Mouse (Mus musculus) natural killer cell, adult 2 months (primary cell): ENCODE data around the gene Ano9.

ENCODE experiments used
- DNase-seq, 2 experiments: peaks; one replicate each; pipeline ENCODE4 v3.0.0; 2022; ENCODE audit warnings: low spot score in 2 of 2

The Ano9 gene

DNA sequence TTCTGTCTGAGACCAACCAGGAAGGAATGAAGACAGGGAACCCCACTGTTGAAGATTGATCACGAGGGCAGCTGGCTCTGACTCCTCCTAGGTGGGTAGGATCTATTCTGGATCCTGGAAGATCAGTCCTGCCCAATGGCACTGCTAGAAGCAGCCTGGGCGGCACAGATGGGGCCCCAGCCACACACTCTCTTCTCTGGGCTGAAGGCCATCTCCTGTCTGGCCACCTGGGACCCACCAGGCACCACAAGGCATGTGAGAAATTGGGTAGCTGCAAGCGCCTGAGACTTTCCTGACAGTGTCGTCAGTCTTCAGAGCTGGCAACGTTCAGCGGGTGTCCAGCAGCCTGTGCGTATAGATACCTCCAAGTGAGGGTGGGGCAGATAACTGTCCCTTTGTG is 55.1 kb downstream of the Ano9 start:
- no peak for DNase-seq

DNA sequence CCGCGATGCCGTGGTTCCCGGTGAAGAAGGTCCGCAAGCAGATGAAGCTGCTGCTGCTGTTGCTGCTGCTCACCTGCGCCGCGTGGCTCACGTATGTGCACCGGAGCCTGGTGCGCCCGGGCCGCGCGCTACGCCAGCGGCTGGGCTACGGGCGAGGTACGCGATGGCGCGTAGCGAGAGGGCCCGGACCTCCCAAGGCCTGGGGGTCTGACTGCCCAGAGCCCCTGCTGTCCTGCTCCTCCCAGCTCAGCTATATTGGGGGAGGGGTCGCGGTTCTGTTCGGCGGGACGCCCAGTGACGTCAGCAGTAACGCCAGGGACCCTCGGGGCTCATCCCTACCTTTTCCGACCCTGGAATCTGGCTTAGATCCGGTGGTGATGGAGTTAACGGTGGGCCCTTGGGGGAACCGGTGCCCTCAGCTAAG is 56.3 kb downstream of the Ano9 start:
- no peak for DNase-seq

DNA sequence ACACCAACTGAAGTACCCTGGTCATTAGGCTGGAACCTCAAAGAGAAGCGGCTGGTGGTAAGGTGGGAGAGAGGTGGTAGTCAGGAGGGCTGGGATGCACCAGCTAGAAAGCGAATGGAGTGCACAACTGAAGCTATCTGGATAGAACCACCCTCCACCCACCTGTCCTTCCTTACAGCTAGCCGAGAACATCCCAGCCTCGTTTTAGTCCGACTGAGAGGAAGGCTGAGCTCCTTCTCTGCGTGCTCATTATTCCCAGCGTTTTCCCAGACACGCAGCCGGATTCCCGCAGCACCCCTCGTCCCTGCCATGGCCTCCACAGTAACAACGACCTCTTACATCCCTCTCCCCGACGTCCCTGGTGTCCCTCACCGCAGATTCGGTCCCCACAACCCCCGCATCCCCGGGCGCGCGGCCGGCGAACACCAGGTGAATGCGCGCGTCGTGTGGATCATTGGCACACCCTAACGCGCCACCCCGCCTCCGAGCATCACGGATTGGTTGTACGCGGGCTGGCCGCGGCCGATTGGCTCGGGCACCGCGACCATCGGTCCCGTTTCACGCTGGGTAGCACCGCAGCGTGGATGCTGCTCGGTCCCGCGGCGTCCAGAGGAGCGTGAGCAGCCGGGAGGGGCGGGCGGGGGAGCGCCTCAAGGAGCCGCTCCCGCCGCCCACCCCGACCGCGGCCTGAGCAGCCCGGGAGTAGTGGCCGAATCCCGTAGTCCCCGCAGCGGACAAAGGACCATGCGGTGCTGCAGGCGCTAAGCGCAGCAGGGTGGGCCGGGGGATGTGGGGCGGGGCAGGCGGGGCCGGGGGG is 57.0 kb downstream of the Ano9 start, which contains the start of gene B4galnt4:
B4galnt4 (plus strand) TSS at position 679 of the 817 bp plus-strand sequence.
- no peak for DNase-seq

DNA sequence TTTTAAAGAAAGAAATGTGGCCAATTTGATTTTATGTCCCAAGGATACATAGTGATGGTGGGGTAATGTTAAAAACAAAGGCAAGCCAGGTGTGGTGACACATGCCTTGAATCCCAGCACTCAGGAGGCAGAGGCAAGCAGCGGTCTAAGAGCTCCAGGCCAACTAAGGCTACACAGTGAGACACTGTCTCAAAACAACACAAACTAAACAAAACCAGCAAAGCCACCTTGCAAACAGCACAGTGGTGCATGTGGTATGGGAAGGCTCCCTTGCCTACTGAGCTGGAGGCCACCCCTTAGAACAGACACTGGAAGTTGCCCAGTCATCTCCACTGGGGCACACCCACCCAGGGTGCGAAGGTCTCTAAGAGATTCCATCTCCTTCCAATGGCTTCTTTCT is 57.7 kb downstream of the Ano9 start:
- no peak for DNase-seq

DNA sequence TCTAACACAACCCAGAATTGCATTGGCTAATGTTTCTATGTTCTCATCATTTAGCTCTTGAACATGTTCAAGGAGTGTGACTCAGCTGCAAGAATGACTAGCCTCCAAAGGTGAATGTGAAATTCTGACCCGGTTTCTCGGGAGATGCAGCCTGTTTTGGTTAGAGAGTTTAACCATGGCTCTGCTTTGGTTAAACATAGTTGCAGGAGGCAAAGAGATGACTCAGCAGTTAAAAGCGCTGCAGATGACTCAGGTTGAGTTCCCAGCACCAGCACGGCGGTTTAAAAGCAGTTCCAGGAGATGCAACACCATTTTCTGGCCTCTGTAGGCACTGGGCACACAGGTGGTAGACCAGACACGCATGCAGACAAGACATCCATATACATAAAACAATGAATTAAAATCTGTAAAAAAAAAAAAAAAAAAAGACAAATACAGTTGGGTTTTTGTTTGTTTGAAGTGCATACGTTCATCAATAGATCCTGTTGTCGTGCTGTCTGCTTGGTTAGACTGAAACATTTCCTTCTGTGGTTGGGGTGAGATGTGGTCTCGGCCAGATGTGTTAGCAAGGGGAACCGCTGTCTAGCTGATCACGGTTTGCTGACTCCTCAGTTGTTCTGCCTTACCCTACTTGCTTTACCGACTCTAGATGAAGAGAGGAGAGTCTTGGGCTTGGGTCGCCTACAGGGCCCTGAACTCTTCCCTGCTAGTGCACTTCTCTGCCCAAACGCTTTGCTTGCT is 58.8 kb downstream of the Ano9 start:
- peak; percentile 61 to 75 for DNase-seq

DNA sequence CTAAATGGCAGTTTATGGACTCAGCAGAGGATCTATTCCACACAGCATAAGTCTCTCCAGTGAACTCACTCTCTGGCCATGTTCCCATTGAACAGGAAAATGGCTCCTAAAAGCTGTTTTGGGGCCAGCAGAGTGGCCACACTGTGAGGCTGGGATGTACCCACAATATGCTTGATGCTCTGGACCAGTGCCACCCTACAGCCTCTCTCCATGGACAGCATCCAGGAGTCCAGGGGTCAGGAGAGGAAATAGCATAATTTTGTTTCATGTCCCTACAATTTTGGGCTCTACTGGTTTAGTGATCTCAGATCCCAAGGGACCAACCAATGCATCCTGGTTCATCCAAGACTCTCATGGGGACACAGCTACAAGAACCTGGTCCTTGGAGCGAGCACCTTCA is 60.1 kb downstream of the Ano9 start:
- no peak for DNase-seq

DNA sequence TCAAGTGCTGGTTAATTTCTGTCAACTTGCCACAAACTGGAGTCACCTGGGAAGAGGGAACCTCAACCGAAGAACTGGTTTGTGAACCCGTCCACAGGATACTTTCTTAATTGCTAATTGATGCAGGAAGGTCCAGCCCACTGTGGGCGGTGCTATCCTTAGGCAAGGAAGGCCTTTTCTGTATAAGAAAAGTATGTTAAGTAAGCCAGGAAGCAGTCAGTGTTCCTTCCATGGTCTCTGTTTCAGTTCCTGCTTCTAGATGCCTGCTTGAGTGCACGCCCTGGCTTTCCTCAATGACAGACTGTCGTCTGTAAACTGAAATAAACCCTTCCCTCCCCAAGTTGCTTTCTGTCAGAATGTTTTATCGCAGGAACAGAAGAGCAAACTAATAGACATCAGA is 60.6 kb downstream of the Ano9 start:
- DNase-seq = no peak

DNA sequence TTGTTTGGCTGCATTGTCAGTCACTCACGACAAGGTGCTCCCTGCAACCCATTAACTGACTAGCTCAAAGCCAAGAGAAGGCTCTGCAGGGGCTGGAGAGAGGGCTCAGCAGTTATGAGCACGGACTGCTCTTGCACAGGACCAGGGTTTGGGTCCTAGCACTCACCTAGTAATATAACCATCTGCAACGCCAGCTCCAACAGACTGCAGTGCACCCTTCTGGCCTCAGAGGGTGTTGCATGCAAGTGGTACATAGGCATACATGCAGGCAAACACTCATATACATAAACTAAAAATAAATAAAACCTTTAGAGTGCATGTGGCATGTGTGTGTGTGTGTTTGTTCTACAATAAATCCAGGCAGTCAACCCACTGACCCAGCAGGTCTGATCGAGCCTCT is 61.8 kb downstream of the Ano9 start:
- no peak for DNase-seq

DNA sequence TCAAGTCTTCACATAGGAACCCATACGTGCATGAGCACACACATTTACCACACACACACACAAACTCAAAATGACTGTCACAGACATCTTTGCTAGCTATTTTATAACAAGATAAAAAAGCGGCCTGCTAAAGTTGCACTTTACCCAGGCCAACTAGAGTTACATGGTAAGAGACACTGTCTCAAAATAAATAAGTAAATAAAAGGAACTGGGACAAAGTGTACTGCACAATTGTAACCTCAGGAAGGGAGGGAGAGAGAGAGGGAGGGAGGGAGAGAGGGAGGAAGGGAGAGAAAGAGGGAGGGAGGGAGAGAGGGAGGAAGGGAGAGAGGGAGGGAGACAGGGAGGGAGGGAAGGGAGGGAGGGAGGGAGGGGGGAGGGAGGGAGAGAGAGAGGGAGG is 65.2 kb downstream of the Ano9 start:
- DNase-seq = no peak

DNA sequence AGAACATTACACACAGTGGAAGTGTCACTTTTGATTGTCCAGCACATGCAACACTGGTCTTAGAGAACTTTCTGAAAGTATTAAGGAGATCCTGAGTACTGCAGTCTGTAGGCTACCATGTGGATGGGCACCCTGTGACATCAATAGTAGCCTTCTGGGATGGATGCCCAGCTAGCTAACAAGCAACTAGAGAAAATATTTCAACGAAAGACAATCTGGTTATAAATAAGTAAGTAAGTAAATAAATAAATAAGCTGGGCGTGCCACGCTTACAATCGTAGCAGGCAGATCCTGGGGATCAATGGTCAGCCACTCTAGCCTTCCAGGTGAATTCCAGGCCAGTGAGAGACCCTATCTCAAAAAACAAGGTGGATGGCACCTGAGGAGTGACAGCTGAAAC is 65.6 kb downstream of the Ano9 start:
- DNase-seq = no peak
